Mouse (Mus musculus) kidney, adult 2 months (tissue): ENCODE results near the gene Vmn1r193.
"Not testable (repeated sequence)": the region's sequence is repeated elsewhere in the genome, so short reads cannot be mapped to it uniquely, and the experiment has no call there.

ENCODE experiments used
- CTCF ChIP-seq: fragments of 200-500 bp; conservative IDR thresholded peaks from 2 replicates; pipeline ENCODE4 v1.5.1; 2011; ENCODE audit warnings: low read depth, mild to moderate bottlenecking, control low read depth, low read length, moderate library complexity, mixed read lengths; ENCODE audit not compliant: insufficient read depth, insufficient read length
- POLR2A ChIP-seq: fragments of 200-500 bp; IDR thresholded peaks from one replicate; pipeline ENCODE4 v1.6.1; 2011; ENCODE audit warnings: low read depth, low read length, control low read depth

- not testable (repeated sequence) for TF ChIP-seq CTCF, POLR2A
These were observed at the start of gene Vmn1r193 for GRCm38 (mm10) chr13:22223060-22223459.
